Mouse (Mus musculus) MEL (cell line): ENCODE measurements at regions not wholly inside any gene's neighbourhood (a gene's known extent, or its start where the extent isn't known, plus 50 kb on each side); places are given as distances from the start of the nearest gene placed in this dataset.

Experiments
- DNase-seq: peaks from one replicate; pipeline ENCODE4 v3.0.0; 2011; ENCODE audit warnings: low read depth, low spot score
- H3K27ac ChIP-seq: 2 replicates; pipeline ENCODE4 v1.5.1; 2012; ENCODE audit warnings: low read depth, mild to moderate bottlenecking, control low read depth, low read length, moderate library complexity; ENCODE audit not compliant: control insufficient read depth
- H3K27me3 ChIP-seq, 2 experiments: fragments of 150-350 bp in 1 of 2; sonication (generic) in 1 of 2; 2 replicates each; pipeline ENCODE4 v1.6.1; 2012; ENCODE audit warnings: low read length in 2 of 2, mild to moderate bottlenecking in 2 of 2, improper control_type of control experiment in 1 of 2, moderate library complexity in 1 of 2; ENCODE audit not compliant: insufficient read depth in 2 of 2, control insufficient read depth in 1 of 2
- H3K36me3 ChIP-seq, 2 experiments: 2 replicates each; pipeline ENCODE4 v1.6.1; 2012 to 2014; ENCODE audit warnings: low read length in 2 of 2, improper control_type of control experiment in 1 of 2, inconsistent platforms in 1 of 2, mild to moderate bottlenecking in 1 of 2; ENCODE audit not compliant: insufficient read depth in 2 of 2, control insufficient read depth in 1 of 2
- H3K4me1 ChIP-seq, 2 experiments: fragments of 150-350 bp in 1 of 2; sonication (generic) in 1 of 2; 2 replicates each; pipeline ENCODE4 v1.6.1; 2012; ENCODE audit warnings: low read length in 2 of 2, improper control_type of control experiment in 1 of 2, mild to moderate bottlenecking in 1 of 2; ENCODE audit not compliant: insufficient read depth in 2 of 2, control insufficient read depth in 1 of 2
- H3K4me3 ChIP-seq, 2 experiments: fragments of 150-350 bp in 1 of 2; sonication (generic) in 1 of 2; 2 replicates each; pipeline ENCODE4 v1.5.1; 2012; ENCODE audit warnings: low read depth in 2 of 2, low read length in 2 of 2, mild to moderate bottlenecking in 2 of 2, moderate library complexity in 2 of 2, control low read depth in 1 of 2, improper control_type of control experiment in 1 of 2; ENCODE audit not compliant: control insufficient read depth in 1 of 2, insufficient read depth in 1 of 2
- H3K79me2 ChIP-seq: 2 replicates; pipeline ENCODE4 v1.6.1; 2012; ENCODE audit warnings: mild to moderate bottlenecking, low read length, moderate library complexity; ENCODE audit not compliant: control insufficient read depth, poor library complexity, insufficient read depth
- H3K9ac ChIP-seq: 2 replicates; pipeline ENCODE4 v1.6.1; 2012; ENCODE audit warnings: low read depth, mild to moderate bottlenecking, control low read depth, low read length, moderate library complexity; ENCODE audit not compliant: control insufficient read depth, poor library complexity, severe bottlenecking
- H3K9me3 ChIP-seq: fragments of 150-350 bp; sonication (generic); replicated peaks from 2 replicates; pipeline ENCODE4 v1.6.1; 2012; ENCODE audit warnings: mild to moderate bottlenecking, low read length, improper control_type of control experiment, moderate library complexity; ENCODE audit not compliant: insufficient read depth
- BHLHE40 ChIP-seq: IDR thresholded peaks from 2 replicates; pipeline ENCODE4 v1.6.1; 2012; ENCODE audit warnings: low read depth, mild to moderate bottlenecking, inconsistent platforms, low read length, improper control_type of control experiment, borderline replicate concordance
- CHD2 ChIP-seq: IDR thresholded peaks from 2 replicates; pipeline ENCODE4 v1.6.1; 2011; ENCODE audit warnings: low read length, improper control_type of control experiment
- CTCF ChIP-seq, 3 experiments: IDR thresholded peaks in 2 of 3; conservative IDR thresholded peaks in 1 of 3; 2 replicates each; pipeline ENCODE4 v1.5.1; 2011 to 2012; ENCODE audit warnings: low read length in 3 of 3, low read depth in 2 of 3, mild to moderate bottlenecking in 2 of 3, improper control_type of control experiment in 1 of 3, inconsistent platforms in 1 of 3, mixed read lengths in 1 of 3, moderate library complexity in 1 of 3; ENCODE audit not compliant: control insufficient read depth in 1 of 3, insufficient read depth in 1 of 3, poor library complexity in 1 of 3, severe bottlenecking in 1 of 3
- ETS1 ChIP-seq: IDR thresholded peaks from 2 replicates; pipeline ENCODE4 v1.6.1; 2012; ENCODE audit warnings: low read depth, mild to moderate bottlenecking, inconsistent platforms, low read length, improper control_type of control experiment, moderate library complexity
- GATA1 ChIP-seq: IDR thresholded peaks from 2 replicates; pipeline ENCODE4 v1.6.1; 2011; ENCODE audit warnings: low read depth, low read length, improper control_type of control experiment
- JUND ChIP-seq: IDR thresholded peaks from 2 replicates; pipeline ENCODE4 v1.6.1; 2011; ENCODE audit warnings: low read depth, mild to moderate bottlenecking, improper control_type of control experiment, low read length
- KAT2A ChIP-seq: conservative IDR thresholded peaks from 2 replicates; pipeline ENCODE4 v1.6.1; 2012; ENCODE audit warnings: low read depth, low read length, improper control_type of control experiment, inconsistent platforms
- MAZ ChIP-seq: IDR thresholded peaks from 2 replicates; pipeline ENCODE4 v1.6.1; 2012; ENCODE audit warnings: low read depth, mild to moderate bottlenecking, inconsistent platforms, low read length, improper control_type of control experiment
- MEF2A ChIP-seq: IDR thresholded peaks from 2 replicates; pipeline ENCODE4 v1.6.1; 2014; ENCODE audit warnings: low read depth, mild to moderate bottlenecking, inconsistent platforms, low read length, improper control_type of control experiment; ENCODE audit not compliant: poor library complexity, insufficient replicate concordance, severe bottlenecking; ENCODE audit errors: extremely low read depth
- MXI1 ChIP-seq: IDR thresholded peaks from 2 replicates; pipeline ENCODE4 v1.6.1; 2011; ENCODE audit warnings: mild to moderate bottlenecking, low read depth, low read length, improper control_type of control experiment
- NELFE ChIP-seq: IDR thresholded peaks from 2 replicates; pipeline ENCODE4 v1.6.1; 2011; ENCODE audit warnings: low read depth, low read length, improper control_type of control experiment
- POLR2A ChIP-seq, 2 experiments: IDR thresholded peaks; 2 replicates each; pipeline ENCODE4 v1.6.1; 2011 to 2012; ENCODE audit warnings: low read length in 2 of 2, mild to moderate bottlenecking in 2 of 2, control low read depth in 1 of 2, improper control_type of control experiment in 1 of 2, low read depth in 1 of 2, moderate library complexity in 1 of 2; ENCODE audit not compliant: control insufficient read depth in 1 of 2, insufficient read depth in 1 of 2, poor library complexity in 1 of 2
- POLR2AphosphoS5 ChIP-seq: IDR thresholded peaks from 2 replicates; pipeline ENCODE4 v1.6.1; 2012; ENCODE audit warnings: low read depth, borderline replicate concordance, mild to moderate bottlenecking, inconsistent platforms, low read length, moderate library complexity, mixed read lengths
- SMC3 ChIP-seq: IDR thresholded peaks from 2 replicates; pipeline ENCODE4 v1.6.1; 2011; ENCODE audit warnings: low read depth, low read length, improper control_type of control experiment
- TCF12 ChIP-seq: IDR thresholded peaks from 2 replicates; pipeline ENCODE4 v1.6.1; 2014; ENCODE audit warnings: low read depth, mild to moderate bottlenecking, inconsistent platforms, low read length, improper control_type of control experiment, moderate library complexity
- USF1 ChIP-seq: IDR thresholded peaks from 2 replicates; pipeline ENCODE4 v1.6.1; 2014; ENCODE audit warnings: low read depth, mild to moderate bottlenecking, inconsistent platforms, low read length, improper control_type of control experiment, moderate library complexity
- ZC3H11A ChIP-seq: IDR thresholded peaks from 2 replicates; pipeline ENCODE4 v1.6.1; 2012; ENCODE audit warnings: low read depth, mild to moderate bottlenecking, inconsistent platforms, low read length, improper control_type of control experiment
- ZKSCAN1 ChIP-seq: IDR thresholded peaks from 2 replicates; pipeline ENCODE4 v1.6.1; 2012; ENCODE audit warnings: low read depth, mild to moderate bottlenecking, inconsistent platforms, low read length, improper control_type of control experiment, moderate library complexity
- ZMIZ1 ChIP-seq: IDR thresholded peaks from 2 replicates; pipeline ENCODE4 v1.6.1; 2012; ENCODE audit warnings: low read depth, mild to moderate bottlenecking, inconsistent platforms, low read length, improper control_type of control experiment, moderate library complexity

GRCm38 (mm10) chr5:84897535-84897934 is 480.4 kb upstream of the Epha5 start:
- no peaks in the 10 kb centered on the region for H3K79me2 ChIP-seq
- H3K36me3 ChIP-seq = no peaks in the 10 kb centered on the region
- no peak overlapping the region for H3K4me3 ChIP-seq
- no peak overlapping the region for H3K27ac ChIP-seq
- no peak for TF ChIP-seq MEF2A
- TF ChIP-seq POLR2AphosphoS5 = no peak
- no peak for TF ChIP-seq KAT2A
- no peak for TF ChIP-seq CHD2
- no peak for TF ChIP-seq ZKSCAN1
- no peak for TF ChIP-seq POLR2A (IDR thresholded peaks at IDR 0.05; ENCODE audit: control insufficient read depth in 1 of 2, insufficient read depth in 1 of 2, low read depth in 1 of 2, low read length in 2 of 2, poor library complexity in 1 of 2)
- no peak for TF ChIP-seq CTCF (IDR thresholded peaks at IDR 0.05 in 2 of 3, conservative IDR thresholded peaks at IDR 0.05 in 1 of 3; ENCODE audit: control insufficient read depth in 1 of 3, insufficient read depth in 1 of 3, low read depth in 2 of 3, low read length in 3 of 3, poor library complexity in 1 of 3, severe bottlenecking in 1 of 3)
- TF ChIP-seq ZC3H11A = no peak
- TF ChIP-seq ETS1 = no peak
- TF ChIP-seq MAZ = no peak
- TF ChIP-seq ZMIZ1 = no peak
- no peak for TF ChIP-seq MXI1
- TF ChIP-seq JUND = no peak
- TF ChIP-seq GATA1 = no peak
- TF ChIP-seq BHLHE40 = no peak
- no peak for TF ChIP-seq USF1
- no peak for TF ChIP-seq NELFE
- H3K9me3 ChIP-seq = no peaks in the 10 kb centered on the region
- no peak for DNase-seq
- H3K9ac ChIP-seq = no peak overlapping the region
- no peaks in the 10 kb centered on the region for H3K4me1 ChIP-seq
- H3K27me3 ChIP-seq = no peaks in the 10 kb centered on the region

GRCm38 (mm10) chr5:84853622-84854021 is 436.4 kb upstream of the Epha5 start:
- no peaks in the 10 kb centered on the region for H3K4me1 ChIP-seq
- no peak overlapping the region for H3K27ac ChIP-seq
- H3K36me3 ChIP-seq = no peaks in the 10 kb centered on the region
- no peak overlapping the region for H3K9ac ChIP-seq
- TF ChIP-seq ZKSCAN1 (no peak), SMC3 (no peak), TCF12 (0 out of 2 replicates have a peak, but pooled peaks have one; percentile 34)
- H3K79me2 ChIP-seq = no peaks in the 10 kb centered on the region
- H3K9me3 ChIP-seq = no peaks in the 10 kb centered on the region
- H3K4me3 ChIP-seq = no peak overlapping the region
- H3K27me3 ChIP-seq = no peaks in the 10 kb centered on the region
- peak; percentile 2 for DNase-seq
